Mouse (Mus musculus) ES-Bruce4 (cell line): ENCODE measurements around the gene Bcl2l13. TPM values are rescaled to one million over a fixed set of nuclear protein-coding genes. Genes with fewer than 3 reads are reported as not detected.
"Not testable (repeated sequence)": the region's sequence is repeated elsewhere in the genome, so short reads cannot be mapped to it uniquely, and the experiment has no call there.

ENCODE experiments used
- H3K27ac ChIP-seq: 2 replicates; pipeline ENCODE4 v1.5.1; 2012; ENCODE audit warnings: low read length, inconsistent platforms; ENCODE audit not compliant: insufficient read depth
- H3K27me3 ChIP-seq: 2 replicates; pipeline ENCODE4 v1.6.1; 2012; ENCODE audit warnings: mild to moderate bottlenecking, low read length, inconsistent platforms; ENCODE audit not compliant: control insufficient read depth, poor library complexity, insufficient read depth, severe bottlenecking
- H3K36me3 ChIP-seq: 2 replicates; pipeline ENCODE4 v1.6.1; 2012; ENCODE audit warnings: inconsistent platforms, mild to moderate bottlenecking, low read length, moderate library complexity; ENCODE audit not compliant: control insufficient read depth, poor library complexity, insufficient read depth, severe bottlenecking
- H3K4me1 ChIP-seq: one replicate; pipeline ENCODE4 v1.8.1; 2011; ENCODE audit warnings: low read length; ENCODE audit not compliant: control insufficient read depth, insufficient read depth
- H3K4me3 ChIP-seq: 2 replicates; pipeline ENCODE4 v1.5.1; 2011; ENCODE audit warnings: low read depth, mild to moderate bottlenecking, low read length
- H3K9ac ChIP-seq: 2 replicates; pipeline ENCODE4 v1.6.1; 2012; ENCODE audit warnings: low read depth, mild to moderate bottlenecking, inconsistent platforms; ENCODE audit not compliant: poor library complexity, severe bottlenecking
- H3K9me3 ChIP-seq: replicated peaks from 2 replicates; pipeline ENCODE4 v1.6.1; 2012; ENCODE audit warnings: mild to moderate bottlenecking, low read length, inconsistent platforms; ENCODE audit not compliant: control insufficient read depth, poor library complexity, insufficient read depth, severe bottlenecking
- CTCF ChIP-seq: IDR thresholded peaks from one replicate; pipeline ENCODE4 v1.8.1; 2011; ENCODE audit warnings: low read depth, low read length
- EP300 ChIP-seq: IDR thresholded peaks from 2 replicates; pipeline ENCODE4 v1.6.1; 2011; ENCODE audit warnings: low read depth, low read length; ENCODE audit not compliant: insufficient read depth
- POLR2A ChIP-seq: IDR thresholded peaks from one replicate; pipeline ENCODE4 v1.8.1; 2011; ENCODE audit warnings: low read length; ENCODE audit not compliant: insufficient read depth
- polyA plus RNA-seq: library from polyadenylated mRNA; stranded (reverse); fragments of >200 nt; gene quantifications from 2 replicates; pipeline ENCODE4 v1.2.4, GENCODE M21; 2011; ENCODE audit warnings: low read depth; ENCODE audit not compliant: missing spikeins, insufficient read depth, insufficient read length

Gene Bcl2l13
- polyA plus RNA-seq, 1 experiment: 56.4 TPM

DNA sequence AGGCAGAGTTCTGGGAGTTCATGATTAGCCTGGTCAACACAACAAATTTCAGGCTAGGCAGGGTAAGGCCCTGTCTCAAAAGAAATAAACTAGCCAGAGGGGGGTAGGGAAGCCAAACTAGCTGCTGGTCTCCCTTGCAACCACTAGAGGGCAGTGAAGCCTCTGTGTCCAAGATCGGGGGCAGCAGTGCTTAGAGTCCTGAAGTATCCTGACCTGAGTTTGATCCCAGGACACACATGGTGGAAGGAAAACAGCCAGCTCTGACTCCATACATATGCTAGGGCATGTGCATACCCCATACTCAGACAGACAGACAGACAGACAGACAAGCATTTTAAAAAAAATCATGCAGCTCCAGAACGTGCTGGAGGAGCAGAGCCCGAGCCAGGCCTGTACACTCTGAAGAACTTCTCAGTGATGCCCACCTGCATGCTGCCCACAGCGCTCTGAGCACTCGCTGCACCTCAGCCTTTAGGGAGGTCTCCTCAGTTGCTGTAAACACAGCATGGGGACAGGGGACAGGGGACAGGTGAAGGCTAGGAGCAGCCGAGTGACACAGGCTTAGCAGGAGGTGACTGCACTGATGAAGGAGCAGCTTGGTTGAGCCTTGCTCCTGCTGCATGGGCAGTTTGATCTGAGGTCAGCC lies 62.3 kb downstream of the Bcl2l13 start:
- H3K27ac ChIP-seq: no peak overlapping the region
- no peak overlapping the region for H3K9ac ChIP-seq
- H3K27me3 ChIP-seq: no peaks in the 10 kb centered on the region
- peaks cover 34% of the 10 kb centered on the region for H3K36me3 ChIP-seq
- no peaks in the 10 kb centered on the region for H3K9me3 ChIP-seq
- H3K4me3 ChIP-seq: no peak overlapping the region
- no peaks in the 10 kb centered on the region for H3K4me1 ChIP-seq
- TF ChIP-seq POLR2A: no peak
- peak; percentile 95 for TF ChIP-seq CTCF

- H3K9me3 ChIP-seq: no peaks in the 10 kb centered on the region
- H3K4me3 ChIP-seq: no peak overlapping the region
- H3K27me3 ChIP-seq: no peaks in the 10 kb centered on the region
- no peak overlapping the region for H3K27ac ChIP-seq
- TF ChIP-seq POLR2A (no peak), EP300 (no peak), CTCF (no peak)
- H3K9ac ChIP-seq: no peak overlapping the region
- peaks cover 11% of the 10 kb centered on the region; the same call in 1 of the 2 replicates for H3K36me3 ChIP-seq
- H3K4me1 ChIP-seq: no peaks in the 10 kb centered on the region
Measured at GRCm38 (mm10) chr6:120901776-120902645, 66.0 kb downstream of the Bcl2l13 start.

DNA sequence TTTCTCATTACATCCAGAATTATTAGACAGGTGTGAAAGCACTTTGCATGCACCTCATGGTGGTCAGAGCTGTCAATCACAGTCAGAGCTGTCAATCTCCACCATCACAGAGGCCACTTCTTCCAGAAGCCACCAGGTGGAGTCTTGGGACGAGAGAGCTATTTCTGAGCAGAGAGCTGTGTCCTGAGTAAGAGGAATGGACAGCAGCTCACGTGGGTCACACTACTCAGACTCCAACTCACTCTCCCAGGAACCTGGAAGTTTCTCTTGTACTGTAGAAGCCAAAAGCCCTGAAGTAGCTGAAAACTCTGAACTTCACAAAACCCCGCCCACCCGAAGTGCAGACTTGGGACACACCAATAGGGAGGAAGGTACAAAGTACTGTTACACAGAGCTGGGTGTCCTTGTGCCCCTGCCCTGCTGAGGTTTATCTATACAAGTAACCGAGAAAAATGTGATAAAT lies 67.5 kb downstream of the Bcl2l13 start:
- H3K9me3 ChIP-seq: no peaks in the 10 kb centered on the region
- no peak overlapping the region for H3K4me3 ChIP-seq
- no peak overlapping the region for H3K27ac ChIP-seq
- H3K27me3 ChIP-seq: no peaks in the 10 kb centered on the region
- H3K4me1 ChIP-seq: peaks cover 1% of the 10 kb centered on the region
- no peak overlapping the region for H3K9ac ChIP-seq
- H3K36me3 ChIP-seq: peaks cover 11% of the 10 kb centered on the region; the same call in 1 of the 2 replicates
- TF ChIP-seq POLR2A (no peak), CTCF (peak; percentile 60)

- H3K4me3 ChIP-seq: no peak overlapping the region
Measured at GRCm38 (mm10) chr6:120903961-120904360, 67.9 kb downstream of the Bcl2l13 start.

GRCm38 (mm10) chr6:120905111-120905510 lies 69.1 kb downstream of the Bcl2l13 start:
- peaks cover 7% of the 10 kb centered on the region; the same call in 1 of the 2 replicates for H3K36me3 ChIP-seq
- no peaks in the 10 kb centered on the region for H3K27me3 ChIP-seq
- H3K9ac ChIP-seq: no peak overlapping the region
- no peak overlapping the region for H3K4me3 ChIP-seq
- no peak for TF ChIP-seq EP300
- TF ChIP-seq CTCF: no peak
- no peak for TF ChIP-seq POLR2A
- H3K4me1 ChIP-seq: peaks cover 1% of the 10 kb centered on the region
- no peak overlapping the region for H3K27ac ChIP-seq
- H3K9me3 ChIP-seq: no peaks in the 10 kb centered on the region

More at GRCm38 (mm10) chr6:120903961-120904360, 67.9 kb downstream of the Bcl2l13 start:
- H3K4me1 ChIP-seq: peaks cover 1% of the 10 kb centered on the region
- no peaks in the 10 kb centered on the region for H3K9me3 ChIP-seq
- no peak for TF ChIP-seq POLR2A
- H3K27ac ChIP-seq: no peak overlapping the region
- no peak overlapping the region for H3K9ac ChIP-seq
- no peaks in the 10 kb centered on the region for H3K27me3 ChIP-seq
- H3K36me3 ChIP-seq: peaks cover 11% of the 10 kb centered on the region; the same call in 1 of the 2 replicates

- H3K27ac ChIP-seq: no peak overlapping the region
- TF ChIP-seq EP300 (no peak), POLR2A (no peak), CTCF (no peak)
- no peak overlapping the region for H3K9ac ChIP-seq
- H3K27me3 ChIP-seq: no peaks in the 10 kb centered on the region
- H3K36me3 ChIP-seq: 0 out of 2 replicates have a peak, but pooled peaks cover 7% of the 10 kb centered on the region
- no peak overlapping the region for H3K4me3 ChIP-seq
- no peaks in the 10 kb centered on the region for H3K9me3 ChIP-seq
- peaks cover 6% of the 10 kb centered on the region for H3K4me1 ChIP-seq
Measured at GRCm38 (mm10) chr6:120906521-120906920, 70.5 kb downstream of the Bcl2l13 start.

DNA sequence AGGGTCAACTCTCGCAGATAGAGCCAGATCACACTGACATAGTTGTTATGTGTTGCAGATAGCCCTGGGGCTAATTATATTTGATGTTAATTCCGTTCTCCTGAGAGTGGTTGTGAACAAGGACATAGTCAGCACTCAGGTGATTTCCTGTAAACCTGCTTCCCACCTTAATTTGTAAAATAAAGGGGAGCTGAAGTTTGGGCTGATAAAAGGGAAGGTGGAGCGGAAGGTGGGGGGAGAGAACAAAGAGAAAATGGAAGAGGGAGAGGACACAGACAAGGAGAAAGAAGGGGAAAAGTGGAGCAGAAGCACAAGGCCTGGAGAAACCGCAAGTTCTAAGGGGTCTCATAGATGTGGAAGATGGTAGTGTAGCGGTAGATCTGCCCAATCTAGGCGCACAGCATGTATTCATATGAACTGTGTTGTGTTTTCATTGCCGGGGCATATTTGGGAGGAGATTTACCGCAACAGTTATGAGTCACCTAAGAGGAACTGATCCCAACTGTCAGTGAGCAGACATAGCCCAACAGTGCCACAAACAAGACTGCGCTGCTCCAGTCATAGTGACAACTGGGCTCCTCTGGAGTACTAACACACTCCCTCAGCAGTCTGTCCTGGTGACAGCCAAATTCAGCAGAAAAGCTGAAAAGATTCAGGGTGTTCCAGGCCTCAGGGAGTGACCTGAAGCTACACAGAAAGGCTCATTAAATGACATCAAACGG lies 72.0 kb downstream of the Bcl2l13 start:
- H3K4me1 ChIP-seq, H3K27me3 ChIP-seq, H3K36me3 ChIP-seq, H3K9ac ChIP-seq, H3K4me3 ChIP-seq, H3K9me3 ChIP-seq: not testable (repeated sequence)
- peak overlapping the region; percentile 62 for H3K27ac ChIP-seq
